23 mouse cellular contexts compared by ENCODE assay signal in the genomic region with DNA sequence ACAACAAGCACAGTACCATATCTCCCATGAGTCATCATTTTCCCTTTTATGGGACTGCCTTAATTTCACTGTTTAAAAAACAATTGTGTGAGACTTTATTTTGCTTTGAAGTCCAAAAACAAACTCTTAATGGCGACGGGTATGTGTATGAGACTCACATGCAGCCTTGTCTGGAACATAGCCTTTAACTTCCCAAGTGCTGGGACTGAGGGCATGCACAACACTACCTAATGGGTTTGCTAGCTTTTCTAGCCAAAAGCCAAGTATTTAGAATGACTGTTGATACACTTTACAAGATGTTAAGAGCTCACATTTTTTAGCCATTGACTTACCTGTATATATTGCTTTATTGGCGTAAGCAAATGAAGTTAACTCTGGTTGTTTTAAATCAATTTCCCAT. TPM values are rescaled to one million over a fixed set of nuclear protein-coding genes. Genes with fewer than 3 reads are reported as not detected.
DNase-seq lines count a peak whose midpoint lies in the region; ATAC-seq and TF ChIP-seq lines count a peak whose summit lies in the region.
"Had no signal": no experiment of that assay in that cellular context is flagged by ENCODE, and none has a peak within 500 bp of the region (broad histone marks: within the 10 kb centered on the region; RNA-seq: fewer than 3 reads in every experiment).

No protein-coding gene starts in this region.

- DNase-seq in embryo, embryonic 9.5 days (ENCODE audit: extremely low spot score) = peak; percentile 51
- no peak for DNase-seq in embryo, embryonic 10 days (ENCODE audit: low spot score)
- peak; percentile 45 for DNase-seq in lung, embryonic 14.5 days
- DNase-seq in lung, adult 18-20 months = no peak
- peak; percentile 57 for DNase-seq in induced T-regulatory cell, adult 2 months (ENCODE audit: low read depth)
- no peak for DNase-seq in left cerebral cortex, postnatal 14 days (ENCODE audit: low spot score in 2 of 2)
- DNase-seq: adrenal gland, postnatal 25 days; cerebellum, adult 11 months; cerebellum, postnatal 10 days; gastrocnemius, postnatal 10 days; heart, adult 2 months; heart, postnatal 4 days; kidney, adult 8-10 months; kidney, postnatal 14 days; lung, postnatal 14 days; right cerebral cortex, adult 18-20 months; thymus, postnatal 36 days had no signal

- H3K4me2 ChIP-seq in lung, embryonic 14.5 days = no peak overlapping the region
- H3K4me2 ChIP-seq: forebrain, embryonic 12.5 days had no signal

- H3K27me3 ChIP-seq in lung, embryonic 14.5 days (ENCODE audit: insufficient read depth, low read length) = no peaks in the 10 kb centered on the region
- H3K27me3 ChIP-seq: forebrain, embryonic 12.5 days; Patski had no signal

- intact Hi-C loops in left cerebral cortex, postnatal 14 days (cut with DNase I) = no loop called here

- no peak overlapping the region for H3K27ac ChIP-seq in lung, embryonic 14.5 days (ENCODE audit: low read depth)
- H3K27ac ChIP-seq: forebrain, embryonic 12.5 days; heart, adult 2 months; left cerebral cortex, adult 2 months; liver, embryonic 14.5 days had no signal

- 65% methylated on average over 3 of the region's 3 CpGs for WGBS in lung, embryonic 14.5 days

- no peaks in the 10 kb centered on the region for H3K9me3 ChIP-seq in lung, embryonic 14.5 days (ENCODE audit: low read depth, low read length)
- H3K9me3 ChIP-seq: forebrain, embryonic 12.5 days had no signal

- TF ChIP-seq CTCF in lung, embryonic 14.5 days (IDR thresholded peaks at IDR 0.05; ENCODE audit: low read depth) = no peak

- no peak overlapping the region for H3K9ac ChIP-seq in lung, embryonic 14.5 days
- H3K9ac ChIP-seq: forebrain, embryonic 12.5 days; liver, embryonic 14.5 days had no signal

- H3K36me3 ChIP-seq in lung, embryonic 14.5 days (ENCODE audit: insufficient read depth) = peaks cover 68% of the 10 kb centered on the region

- H3K4me3 ChIP-seq in lung, embryonic 14.5 days (ENCODE audit: low read depth, low read length) = no peak overlapping the region
- H3K4me3 ChIP-seq: forebrain, embryonic 12.5 days; heart, adult 2 months; left cerebral cortex, adult 2 months had no signal

- no peaks in the 10 kb centered on the region for H3K4me1 ChIP-seq in lung, embryonic 14.5 days (ENCODE audit: insufficient read depth)

- no peak for ATAC-seq in lung, embryonic 14.5 days (ENCODE audit: insufficient read depth)
- no peak for ATAC-seq in erythroid progenitor cell, adult 5-6 weeks (replicated peaks; ENCODE audit: low FRiP score, poor library complexity, severe bottlenecking)
- ATAC-seq: Patski had no signal

RNA-seq across cellular contexts. Expression of a gene that starts 9.3 kb away (rescaled TPM):
- polyA plus RNA-seq in lung, embryonic 14.5 days (2014; fragmentation: Nextera tagmentation; extraction: Ambion mirVana) = 1,221 and 1,233 TPM in 2 replicates
- 100 to 1,000 TPM; 446 to 458 TPM for total RNA-seq in left cerebral cortex, postnatal 14 days (2021)
- total RNA-seq in erythroid progenitor cell, adult 5-6 weeks (2015; ENCODE audit: low replicate concordance) = 1,450 and 1,811 TPM in 2 replicates
- 1,487 and 2,530 TPM in 2 replicates for total RNA-seq in erythroid progenitor cell, adult 5-6 weeks (2017; ENCODE audit: low replicate concordance)

RNA-seq across cellular contexts. Expression of a gene that starts 9.8 kb away (rescaled TPM):
- 563 and 591 TPM in 2 replicates for polyA plus RNA-seq in lung, embryonic 14.5 days (2014; fragmentation: Nextera tagmentation; extraction: Ambion mirVana)
- total RNA-seq in left cerebral cortex, postnatal 14 days (2021) = 100 to 1,000 TPM; 143 to 159 TPM
- 276 and 309 TPM in 2 replicates for total RNA-seq in erythroid progenitor cell, adult 5-6 weeks (2015; ENCODE audit: low replicate concordance)
- 350 and 420 TPM in 2 replicates for total RNA-seq in erythroid progenitor cell, adult 5-6 weeks (2017; ENCODE audit: low replicate concordance)

RNA-seq across cellular contexts. Expression of a gene that starts 27.9 kb away (rescaled TPM):
- 2.8 and 3.1 TPM in 2 replicates for polyA plus RNA-seq in lung, embryonic 14.5 days (2014; fragmentation: Nextera tagmentation; extraction: Ambion mirVana)
- total RNA-seq in left cerebral cortex, postnatal 14 days (2021) = 1 to 10 TPM; 2.5 to 3.6 TPM
- 1.4 TPM in 1 of 2 replicates, not detected in the other for total RNA-seq in erythroid progenitor cell, adult 5-6 weeks (2015; ENCODE audit: low replicate concordance)
- total RNA-seq in erythroid progenitor cell, adult 5-6 weeks (2017; ENCODE audit: low replicate concordance) = 0.51 TPM in 1 of 2 replicates, not detected in the other
- total RNA-seq: adrenal gland, postnatal 25 days; megakaryocyte-erythroid progenitor cell, adult 5-6 weeks had no signal

Comparison
In these comparisons a context has a peak if more than half of its experiments do, and no peak if none do; other contexts are left out.
1. DNase-seq: peak in embryo, embryonic 9.5 days (single experiment), lung, embryonic 14.5 days (single experiment) and induced T-regulatory cell, adult 2 months (single experiment); none in embryo, embryonic 10 days (single experiment), lung, adult 18-20 months (0 of 2) and left cerebral cortex, postnatal 14 days (0 of 2).